Mouse (Mus musculus) kidney, embryonic 15.5 days (tissue): Measurements from ENCODE around the gene Plxna4. TPM values are rescaled to one million over a fixed set of nuclear protein-coding genes. Genes with fewer than 3 reads are reported as not detected.

Experiments used
- ATAC-seq: fragments of 200-750 bp; cut with Nextera tagmentation; replicated peaks from 2 replicates; pipeline ENCODE4 v1.8.0; 2017; ENCODE audit warnings: moderate TSS enrichment; ENCODE audit not compliant: low FRiP score
- H3K27ac ChIP-seq: fragments of 300-500 bp; sonication (generic); 2 replicates; pipeline ENCODE4 v1.5.1; 2015; ENCODE audit warnings: mild to moderate bottlenecking, inconsistent platforms
- H3K27me3 ChIP-seq: fragments of 300-500 bp; sonication (generic); 2 replicates; pipeline ENCODE4 v1.6.1; 2015; ENCODE audit warnings: inconsistent platforms
- H3K36me3 ChIP-seq: fragments of 300-500 bp; sonication (generic); 2 replicates; pipeline ENCODE4 v1.6.1; 2015; ENCODE audit warnings: inconsistent platforms
- H3K4me1 ChIP-seq: fragments of 300-500 bp; sonication (generic); 2 replicates; pipeline ENCODE4 v1.6.1; 2015; ENCODE audit warnings: inconsistent platforms
- H3K4me2 ChIP-seq: fragments of 300-500 bp; sonication (generic); 2 replicates; pipeline ENCODE4 v1.6.1; 2015; ENCODE audit warnings: moderate library complexity, mild to moderate bottlenecking, inconsistent platforms
- H3K4me3 ChIP-seq: fragments of 300-500 bp; sonication (generic); replicated peaks from 2 replicates; pipeline ENCODE4 v1.5.1; 2015; ENCODE audit warnings: mild to moderate bottlenecking, inconsistent platforms
- H3K9ac ChIP-seq: fragments of 300-500 bp; sonication (generic); 2 replicates; pipeline ENCODE4 v1.6.1; 2015; ENCODE audit warnings: mild to moderate bottlenecking, inconsistent platforms
- H3K9me3 ChIP-seq: fragments of 300-500 bp; sonication (generic); replicated peaks from 2 replicates; pipeline ENCODE4 v1.6.1; 2016; ENCODE audit warnings: inconsistent platforms
- WGBS: fragments of 180-500 bp; shearing (Covaris S2); methylation state at CpG from one replicate; pipeline ENCODE4 v1.1.7; 2015; ENCODE audit warnings: mixed read lengths; 5-methylcytosine and 5-hydroxymethylcytosine counted together
- polyA plus RNA-seq: library from polyadenylated mRNA; unstranded; fragments of >200 nt; fragmentation: Nextera tagmentation; extraction: Ambion mirVana; gene quantifications from 2 replicates; pipeline ENCODE4 v1.2.1, GENCODE M21; 2015

Gene Plxna4
- polyA plus RNA-seq, 1 experiment from 2014 or later: 2.0 TPM

- H3K27me3 ChIP-seq: peaks cover 95% of the 10 kb centered on the region
- H3K4me2 ChIP-seq: peak overlapping the region; percentile 100
- WGBS: under 1% methylated on average over 66 of the region's 82 CpGs
- H3K4me3 ChIP-seq: peak overlapping the region; percentile 69
- peaks cover 27% of the 10 kb centered on the region for H3K4me1 ChIP-seq
- no peaks in the 10 kb centered on the region for H3K9me3 ChIP-seq
- peak; percentile 42 for ATAC-seq
- H3K9ac ChIP-seq: peak overlapping the region; percentile 69
- no peaks in the 10 kb centered on the region for H3K36me3 ChIP-seq
- no peak overlapping the region for H3K27ac ChIP-seq
Measured at GRCm38 (mm10) chr6:32587136-32588009, 619 bp downstream of the Plxna4 start.

- Histone ChIP-seq H3K9ac (peak overlapping the region; percentile 69), H3K9me3 (no peaks in the 10 kb centered on the region), H3K4me1 (peaks cover 27% of the 10 kb centered on the region), H3K27ac (no peak overlapping the region), H3K4me2 (peak overlapping the region; percentile 100), H3K4me3 (peak overlapping the region; percentile 69), H3K27me3 (peaks cover 95% of the 10 kb centered on the region), H3K36me3 (no peaks in the 10 kb centered on the region)
- no peak for ATAC-seq
- WGBS: 6% methylated on average over 11 of the region's 13 CpGs
Measured at GRCm38 (mm10) chr6:32586821-32587135, 1.2 kb downstream of the Plxna4 start.

- peaks cover 94% of the 10 kb centered on the region for H3K27me3 ChIP-seq
- H3K4me1 ChIP-seq: peaks cover 27% of the 10 kb centered on the region
- H3K36me3 ChIP-seq: no peaks in the 10 kb centered on the region
- H3K4me3 ChIP-seq: peak overlapping the region; percentile 69
- no peak for ATAC-seq
- peak overlapping the region; percentile 100 for H3K4me2 ChIP-seq
- no peak overlapping the region for H3K27ac ChIP-seq
- 1% methylated on average over 13 of the region's 13 CpGs for WGBS
- H3K9ac ChIP-seq: peak overlapping the region; percentile 27; the same call in 1 of the 2 replicates
- no peaks in the 10 kb centered on the region for H3K9me3 ChIP-seq
Measured at GRCm38 (mm10) chr6:32586390-32586789, 1.6 kb downstream of the Plxna4 start.

GRCm38 (mm10) chr6:32585211-32585610, 2.8 kb downstream of the Plxna4 start:
- H3K9me3 ChIP-seq: no peaks in the 10 kb centered on the region
- peaks cover 27% of the 10 kb centered on the region for H3K4me1 ChIP-seq
- no peaks in the 10 kb centered on the region for H3K36me3 ChIP-seq
- H3K4me3 ChIP-seq: peak overlapping the region; percentile 2; the same call in 1 of the 2 replicates
- WGBS: 47% methylated on average over 3 of the region's 3 CpGs
- H3K9ac ChIP-seq: no peak overlapping the region
- peaks cover 87% of the 10 kb centered on the region for H3K27me3 ChIP-seq
- ATAC-seq: no peak
- 0 out of 2 replicates have a peak overlapping the region, but pooled peaks have one; percentile 3 for H3K4me2 ChIP-seq
- H3K27ac ChIP-seq: no peak overlapping the region

GRCm38 (mm10) chr6:32584243-32584880, 3.6 kb downstream of the Plxna4 start:
- Histone ChIP-seq H3K9me3 (no peaks in the 10 kb centered on the region), H3K27me3 (peaks cover 81% of the 10 kb centered on the region), H3K4me1 (peaks cover 27% of the 10 kb centered on the region), H3K9ac (no peak overlapping the region), H3K36me3 (no peaks in the 10 kb centered on the region), H3K27ac (no peak overlapping the region), H3K4me3 (peak overlapping the region; percentile 2; the same call in 1 of the 2 replicates), H3K4me2 (peak overlapping the region; percentile 10; the same call in 1 of the 2 replicates)
- WGBS: 37% methylated on average over 5 of the region's 5 CpGs
- ATAC-seq: no peak

GRCm38 (mm10) chr6:32583582-32583981, 4.4 kb downstream of the Plxna4 start:
- Histone ChIP-seq H3K9ac (no peak overlapping the region), H3K4me1 (peaks cover 27% of the 10 kb centered on the region), H3K27me3 (peaks cover 77% of the 10 kb centered on the region), H3K4me2 (no peak overlapping the region), H3K4me3 (no peak overlapping the region), H3K27ac (no peak overlapping the region), H3K36me3 (no peaks in the 10 kb centered on the region), H3K9me3 (no peaks in the 10 kb centered on the region)
- ATAC-seq: no peak
- WGBS: 5% methylated on average over 3 of the region's 3 CpGs

GRCm38 (mm10) chr6:32571485-32571884, 16.5 kb downstream of the Plxna4 start:
- Histone ChIP-seq H3K27ac (no peak overlapping the region), H3K4me1 (no peaks in the 10 kb centered on the region), H3K9me3 (no peaks in the 10 kb centered on the region), H3K36me3 (no peaks in the 10 kb centered on the region), H3K4me3 (no peak overlapping the region), H3K27me3 (no peaks in the 10 kb centered on the region), H3K4me2 (no peak overlapping the region), H3K9ac (no peak overlapping the region)
- no peak for ATAC-seq
- 77% methylated on average over 5 of the region's 5 CpGs for WGBS

GRCm38 (mm10) chr6:32570445-32570844, 17.5 kb downstream of the Plxna4 start:
- Histone ChIP-seq H3K4me3 (no peak overlapping the region), H3K36me3 (no peaks in the 10 kb centered on the region), H3K4me2 (no peak overlapping the region), H3K27me3 (no peaks in the 10 kb centered on the region), H3K27ac (no peak overlapping the region), H3K9me3 (no peaks in the 10 kb centered on the region), H3K9ac (no peak overlapping the region), H3K4me1 (no peaks in the 10 kb centered on the region)
- 37% methylated on average over 3 of the region's 3 CpGs for WGBS
- ATAC-seq: no peak

GRCm38 (mm10) chr6:32569919-32570318, 18.1 kb downstream of the Plxna4 start:
- Histone ChIP-seq H3K36me3 (no peaks in the 10 kb centered on the region), H3K9me3 (no peaks in the 10 kb centered on the region), H3K4me3 (no peak overlapping the region), H3K4me1 (no peaks in the 10 kb centered on the region), H3K27me3 (no peaks in the 10 kb centered on the region), H3K9ac (no peak overlapping the region), H3K4me2 (no peak overlapping the region), H3K27ac (no peak overlapping the region)
- no peak for ATAC-seq
- 70% methylated on average over 3 of the region's 3 CpGs for WGBS

GRCm38 (mm10) chr6:32546915-32547314, 41.1 kb downstream of the Plxna4 start:
- Histone ChIP-seq H3K9me3 (no peaks in the 10 kb centered on the region), H3K27ac (no peak overlapping the region), H3K4me1 (no peaks in the 10 kb centered on the region), H3K4me2 (no peak overlapping the region), H3K36me3 (no peaks in the 10 kb centered on the region), H3K9ac (no peak overlapping the region), H3K27me3 (no peaks in the 10 kb centered on the region), H3K4me3 (no peak overlapping the region)
- no peak for ATAC-seq
- WGBS: 62% methylated on average over 1 of the region's 1 CpGs

GRCm38 (mm10) chr6:32544021-32544420, 44.0 kb downstream of the Plxna4 start:
- H3K4me3 ChIP-seq: no peak overlapping the region
- no peaks in the 10 kb centered on the region for H3K36me3 ChIP-seq
- H3K4me1 ChIP-seq: no peaks in the 10 kb centered on the region
- H3K27ac ChIP-seq: no peak overlapping the region
- H3K27me3 ChIP-seq: no peaks in the 10 kb centered on the region
- WGBS: 92% methylated on average over 3 of the region's 3 CpGs
- ATAC-seq: no peak
- H3K9me3 ChIP-seq: no peaks in the 10 kb centered on the region
- no peak overlapping the region for H3K9ac ChIP-seq
- H3K4me2 ChIP-seq: no peak overlapping the region

- Histone ChIP-seq H3K36me3 (no peaks in the 10 kb centered on the region), H3K4me1 (no peaks in the 10 kb centered on the region), H3K9ac (no peak overlapping the region), H3K4me3 (no peak overlapping the region), H3K27ac (no peak overlapping the region), H3K27me3 (no peaks in the 10 kb centered on the region), H3K4me2 (no peak overlapping the region), H3K9me3 (no peaks in the 10 kb centered on the region)
- WGBS: 90% methylated on average over 4 of the region's 4 CpGs
- ATAC-seq: no peak
Measured at GRCm38 (mm10) chr6:32540155-32540554, 47.8 kb downstream of the Plxna4 start.
